Mouse (Mus musculus) kidney, embryonic 14.5 days (tissue): ENCODE data around the gene Gabbr2. TPM values are rescaled to one million over a fixed set of nuclear protein-coding genes. Genes with fewer than 3 reads are reported as not detected.

Experiments used
- ATAC-seq: fragments of 200-750 bp; cut with Nextera tagmentation; 2 replicates; pipeline ENCODE4 v1.8.0; 2017; ENCODE audit warnings: moderate number of reproducible peaks, mild to moderate bottlenecking, moderate TSS enrichment, moderate library complexity; ENCODE audit not compliant: low FRiP score, low TSS enrichment
- H3K27ac ChIP-seq: fragments of 300-500 bp; sonication (generic); 2 replicates; pipeline ENCODE4 v1.5.1; 2014; ENCODE audit warnings: low read depth, mild to moderate bottlenecking, low read length, moderate library complexity, mixed read lengths
- H3K27me3 ChIP-seq: fragments of 300-500 bp; sonication (generic); 2 replicates; pipeline ENCODE4 v1.6.1; 2014; ENCODE audit warnings: mild to moderate bottlenecking, low read length; ENCODE audit not compliant: control insufficient read depth, insufficient read depth
- H3K36me3 ChIP-seq: fragments of 300-500 bp; sonication (generic); 2 replicates; pipeline ENCODE4 v1.6.1; 2014; ENCODE audit warnings: low read length, mixed read lengths; ENCODE audit not compliant: control insufficient read depth, insufficient read depth
- H3K4me1 ChIP-seq: fragments of 300-500 bp; sonication (generic); 2 replicates; pipeline ENCODE4 v1.6.1; 2014; ENCODE audit warnings: low read length, mixed read lengths; ENCODE audit not compliant: control insufficient read depth, insufficient read depth
- H3K4me2 ChIP-seq: fragments of 300-500 bp; sonication (generic); replicated peaks from 2 replicates; pipeline ENCODE4 v1.6.1; 2014; ENCODE audit warnings: low read depth, mild to moderate bottlenecking, low read length
- H3K4me3 ChIP-seq: fragments of 300-500 bp; sonication (generic); 2 replicates; pipeline ENCODE4 v1.5.1; 2014; ENCODE audit warnings: mild to moderate bottlenecking, low read length
- H3K9ac ChIP-seq: fragments of 300-500 bp; sonication (generic); 2 replicates; pipeline ENCODE4 v1.6.1; 2014; ENCODE audit warnings: low read depth, mild to moderate bottlenecking, low read length, moderate library complexity
- H3K9me3 ChIP-seq: fragments of 300-500 bp; sonication (generic); 2 replicates; pipeline ENCODE4 v1.6.1; 2016; ENCODE audit warnings: low read length; ENCODE audit not compliant: control insufficient read depth
- WGBS: fragments of 180-500 bp; shearing (Covaris S2); extraction: QIAGEN DNeasy Blood & Tissue Kit; methylation state at CpG from one replicate; pipeline ENCODE4 v1.1.7; 2014; 5-methylcytosine and 5-hydroxymethylcytosine counted together
- polyA plus RNA-seq: library from polyadenylated mRNA; unstranded; fragments of >200 nt; fragmentation: Nextera tagmentation; extraction: Ambion mirVana; gene quantifications from 2 replicates; pipeline ENCODE4 v1.2.1, GENCODE M21; 2014

Gabbr2 gene
- polyA plus RNA-seq, 1 experiment from 2014 or later: 0.43 TPM

GRCm38 (mm10) chr4:46729306-46730042, 262.2 kb downstream of the Gabbr2 start:
- ATAC-seq: no peak
- WGBS: 69% methylated on average over 9 of the region's 9 CpGs
- H3K27ac ChIP-seq: no peak overlapping the region
- H3K4me1 ChIP-seq: no peaks in the 10 kb centered on the region
- H3K4me3 ChIP-seq: no peak overlapping the region
- H3K27me3 ChIP-seq: no peaks in the 10 kb centered on the region
- no peaks in the 10 kb centered on the region for H3K36me3 ChIP-seq
- H3K9ac ChIP-seq: no peak overlapping the region
- no peaks in the 10 kb centered on the region for H3K9me3 ChIP-seq
- no peak overlapping the region for H3K4me2 ChIP-seq

GRCm38 (mm10) chr4:46728231-46728630, 263.4 kb downstream of the Gabbr2 start:
- Histone ChIP-seq H3K36me3 (no peaks in the 10 kb centered on the region), H3K27ac (no peak overlapping the region), H3K9ac (no peak overlapping the region), H3K4me1 (no peaks in the 10 kb centered on the region), H3K4me2 (no peak overlapping the region), H3K9me3 (no peaks in the 10 kb centered on the region), H3K27me3 (no peaks in the 10 kb centered on the region), H3K4me3 (no peak overlapping the region)
- WGBS: 30% methylated on average over 1 of the region's 1 CpGs
- no peak for ATAC-seq

GRCm38 (mm10) chr4:46727153-46727552, 264.5 kb downstream of the Gabbr2 start:
- Histone ChIP-seq H3K27me3 (no peaks in the 10 kb centered on the region), H3K9ac (no peak overlapping the region), H3K4me2 (no peak overlapping the region), H3K4me3 (no peak overlapping the region), H3K27ac (no peak overlapping the region), H3K4me1 (no peaks in the 10 kb centered on the region), H3K9me3 (no peaks in the 10 kb centered on the region), H3K36me3 (no peaks in the 10 kb centered on the region)
- WGBS: 76% methylated on average over 11 of the region's 11 CpGs
- no peak for ATAC-seq

GRCm38 (mm10) chr4:46720821-46721557, 270.7 kb downstream of the Gabbr2 start:
- Histone ChIP-seq H3K36me3 (no peaks in the 10 kb centered on the region), H3K9ac (no peak overlapping the region), H3K4me2 (no peak overlapping the region), H3K27me3 (no peaks in the 10 kb centered on the region), H3K4me1 (peaks cover 16% of the 10 kb centered on the region; the same call in 1 of the 2 replicates), H3K9me3 (no peaks in the 10 kb centered on the region), H3K4me3 (no peak overlapping the region), H3K27ac (no peak overlapping the region)
- WGBS: 86% methylated on average over 16 of the region's 16 CpGs
- no peak for ATAC-seq

- H3K4me2 ChIP-seq: no peak overlapping the region
- H3K4me3 ChIP-seq: no peak overlapping the region
- no peak overlapping the region for H3K9ac ChIP-seq
- no peaks in the 10 kb centered on the region for H3K27me3 ChIP-seq
- no peaks in the 10 kb centered on the region for H3K9me3 ChIP-seq
- H3K4me1 ChIP-seq: peaks cover 16% of the 10 kb centered on the region; the same call in 1 of the 2 replicates
- no peak for ATAC-seq
- no peak overlapping the region for H3K27ac ChIP-seq
- WGBS: 85% methylated on average over 1 of the region's 1 CpGs
- no peaks in the 10 kb centered on the region for H3K36me3 ChIP-seq
Measured at GRCm38 (mm10) chr4:46720070-46720469, 271.6 kb downstream of the Gabbr2 start.

GRCm38 (mm10) chr4:46718624-46719023, 273.0 kb downstream of the Gabbr2 start:
- H3K9me3 ChIP-seq: no peaks in the 10 kb centered on the region
- H3K4me2 ChIP-seq: no peak overlapping the region
- no peak for ATAC-seq
- H3K9ac ChIP-seq: no peak overlapping the region
- H3K4me1 ChIP-seq: peaks cover 16% of the 10 kb centered on the region; the same call in 1 of the 2 replicates
- no peak overlapping the region for H3K27ac ChIP-seq
- H3K36me3 ChIP-seq: no peaks in the 10 kb centered on the region
- H3K27me3 ChIP-seq: no peaks in the 10 kb centered on the region
- WGBS: 27% methylated on average over 7 of the region's 7 CpGs
- H3K4me3 ChIP-seq: no peak overlapping the region

GRCm38 (mm10) chr4:46717156-46717555, 274.5 kb downstream of the Gabbr2 start:
- 24% methylated on average over 5 of the region's 5 CpGs for WGBS
- Histone ChIP-seq H3K9ac (no peak overlapping the region), H3K4me3 (no peak overlapping the region), H3K4me1 (peaks cover 16% of the 10 kb centered on the region; the same call in 1 of the 2 replicates), H3K9me3 (no peaks in the 10 kb centered on the region), H3K27me3 (no peaks in the 10 kb centered on the region), H3K27ac (no peak overlapping the region), H3K4me2 (no peak overlapping the region), H3K36me3 (no peaks in the 10 kb centered on the region)
- ATAC-seq: peak; percentile 65

GRCm38 (mm10) chr4:46716361-46716760, 275.3 kb downstream of the Gabbr2 start:
- 0% methylated on average over 1 of the region's 1 CpGs for WGBS
- no peak for ATAC-seq
- no peaks in the 10 kb centered on the region for H3K9me3 ChIP-seq
- H3K4me1 ChIP-seq: peaks cover 16% of the 10 kb centered on the region; the same call in 1 of the 2 replicates
- no peak overlapping the region for H3K4me3 ChIP-seq
- H3K36me3 ChIP-seq: no peaks in the 10 kb centered on the region
- no peak overlapping the region for H3K27ac ChIP-seq
- no peak overlapping the region for H3K4me2 ChIP-seq
- H3K27me3 ChIP-seq: no peaks in the 10 kb centered on the region
- no peak overlapping the region for H3K9ac ChIP-seq

GRCm38 (mm10) chr4:46710523-46710922, 281.1 kb downstream of the Gabbr2 start:
- 88% methylated on average over 4 of the region's 4 CpGs for WGBS
- Histone ChIP-seq H3K27ac (no peak overlapping the region), H3K4me1 (no peaks in the 10 kb centered on the region), H3K4me3 (no peak overlapping the region), H3K36me3 (no peaks in the 10 kb centered on the region), H3K9me3 (no peaks in the 10 kb centered on the region), H3K27me3 (no peaks in the 10 kb centered on the region), H3K9ac (no peak overlapping the region), H3K4me2 (no peak overlapping the region)
- no peak for ATAC-seq
